Mouse (Mus musculus) naive thymus-derived CD4-positive, alpha-beta T cell, adult 5 months (primary cell): ENCODE measurements around the gene Pin4. TPM values are rescaled to one million over a fixed set of nuclear protein-coding genes. Genes with fewer than 3 reads are reported as not detected.

ENCODE experiments used
- polyA plus RNA-seq: library from polyadenylated mRNA; unstranded; fragments of 100-300 nt; shearing (Covaris generic); gene quantifications from one replicate; pipeline ENCODE4 v1.2.1, GENCODE M21; 2017

Gene Pin4
- polyA plus RNA-seq = 10.0 TPM

GRCm38 (mm10) chrX:102119042-102119864, at the start of gene Pin4:
Gene Pin4 (plus strand): TSS chrX:102119447.

DNA sequence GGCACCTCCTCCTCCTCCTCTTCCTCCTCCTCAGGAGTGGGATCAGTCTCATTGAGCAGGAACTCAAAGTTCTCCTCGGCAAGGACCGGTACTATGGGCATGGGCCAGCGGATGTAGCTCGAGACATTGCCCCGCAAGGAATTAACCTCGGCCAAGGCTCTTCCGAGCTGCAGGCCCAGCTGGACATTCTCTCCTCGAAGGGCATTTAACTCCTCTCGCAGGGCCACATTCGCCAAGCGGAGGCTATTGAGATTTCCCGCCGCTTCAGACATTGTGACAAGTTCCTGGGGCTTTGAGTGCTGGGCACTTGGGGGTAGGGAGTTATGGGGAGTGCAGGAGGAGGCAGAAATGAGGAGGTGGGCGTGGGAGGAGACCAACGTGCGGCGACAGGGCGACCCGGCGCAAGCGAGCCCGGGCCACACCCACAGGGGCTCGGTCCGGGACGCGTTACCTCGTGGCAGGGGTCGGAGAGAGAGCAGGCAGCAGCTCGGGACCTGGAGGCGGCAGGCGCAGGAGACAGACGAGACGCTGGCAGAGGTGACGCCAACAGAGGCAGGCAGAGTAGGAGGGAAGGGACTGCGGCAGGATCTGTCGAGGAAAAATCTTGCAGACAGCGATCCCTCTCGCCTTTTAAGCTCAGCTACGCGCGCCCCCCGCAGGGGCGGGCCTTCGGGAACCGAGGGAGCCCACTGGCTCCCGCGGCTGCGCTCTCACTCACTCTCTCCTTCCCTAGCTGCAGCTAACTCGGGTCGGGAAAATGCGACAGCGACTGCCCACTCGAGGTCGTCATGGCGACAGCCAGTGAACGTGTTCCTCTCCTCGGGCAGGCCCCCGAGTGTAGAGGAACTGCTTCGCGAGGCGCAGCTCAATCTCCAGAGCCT, 48.4 kb upstream of the Pin4 start, which contains the start of gene Rtl5:
TSS of gene Rtl5 (minus strand) at position 714 of the 881 bp plus-strand sequence.

GRCm38 (mm10) chrX:102156618-102157422, 37.6 kb downstream of the Pin4 start, which contains the start of gene Ercc6l:
Gene Ercc6l (minus strand): TSS chrX:102157091.

Other genes with a start within 250 kb of the Pin4 start
- gene Rtl5, start 48.1 kb upstream of the Pin4 start, polyA plus RNA-seq = not detected
- 2.1 TPM for gene Ercc6l, start 37.6 kb downstream of the Pin4 start, polyA plus RNA-seq
- 1,094 TPM for gene Rps4x, start 69.9 kb downstream of the Pin4 start, polyA plus RNA-seq
- gene Cited1, start 132.7 kb downstream of the Pin4 start, polyA plus RNA-seq = not detected